Mouse (Mus musculus) MEL (cell line): Measurements from ENCODE around the gene Chrm4. TPM values are rescaled to one million over a fixed set of nuclear protein-coding genes. Genes with fewer than 3 reads are reported as not detected.

ENCODE experiments used
- DNase-seq: peaks from one replicate; pipeline ENCODE4 v3.0.0; 2011; ENCODE audit warnings: low read depth, low spot score
- H3K27ac ChIP-seq: 2 replicates; pipeline ENCODE4 v1.5.1; 2012; ENCODE audit warnings: low read depth, mild to moderate bottlenecking, control low read depth, low read length, moderate library complexity; ENCODE audit not compliant: control insufficient read depth
- H3K27me3 ChIP-seq, 2 experiments: fragments of 150-350 bp in 1 of 2; sonication (generic) in 1 of 2; 2 replicates each; pipeline ENCODE4 v1.6.1; 2012; ENCODE audit warnings: low read length in 2 of 2, mild to moderate bottlenecking in 2 of 2, improper control_type of control experiment in 1 of 2, moderate library complexity in 1 of 2; ENCODE audit not compliant: insufficient read depth in 2 of 2, control insufficient read depth in 1 of 2
- H3K36me3 ChIP-seq, 2 experiments: 2 replicates each; pipeline ENCODE4 v1.6.1; 2012 to 2014; ENCODE audit warnings: low read length in 2 of 2, improper control_type of control experiment in 1 of 2, inconsistent platforms in 1 of 2, mild to moderate bottlenecking in 1 of 2; ENCODE audit not compliant: insufficient read depth in 2 of 2, control insufficient read depth in 1 of 2
- H3K4me1 ChIP-seq, 2 experiments: fragments of 150-350 bp in 1 of 2; sonication (generic) in 1 of 2; 2 replicates each; pipeline ENCODE4 v1.6.1; 2012; ENCODE audit warnings: low read length in 2 of 2, improper control_type of control experiment in 1 of 2, mild to moderate bottlenecking in 1 of 2; ENCODE audit not compliant: insufficient read depth in 2 of 2, control insufficient read depth in 1 of 2
- H3K4me3 ChIP-seq, 2 experiments: fragments of 150-350 bp in 1 of 2; sonication (generic) in 1 of 2; 2 replicates each; pipeline ENCODE4 v1.5.1; 2012; ENCODE audit warnings: low read depth in 2 of 2, low read length in 2 of 2, mild to moderate bottlenecking in 2 of 2, moderate library complexity in 2 of 2, control low read depth in 1 of 2, improper control_type of control experiment in 1 of 2; ENCODE audit not compliant: control insufficient read depth in 1 of 2, insufficient read depth in 1 of 2
- H3K79me2 ChIP-seq: 2 replicates; pipeline ENCODE4 v1.6.1; 2012; ENCODE audit warnings: mild to moderate bottlenecking, low read length, moderate library complexity; ENCODE audit not compliant: control insufficient read depth, poor library complexity, insufficient read depth
- H3K9ac ChIP-seq: 2 replicates; pipeline ENCODE4 v1.6.1; 2012; ENCODE audit warnings: low read depth, mild to moderate bottlenecking, control low read depth, low read length, moderate library complexity; ENCODE audit not compliant: control insufficient read depth, poor library complexity, severe bottlenecking
- H3K9me3 ChIP-seq: fragments of 150-350 bp; sonication (generic); replicated peaks from 2 replicates; pipeline ENCODE4 v1.6.1; 2012; ENCODE audit warnings: mild to moderate bottlenecking, low read length, improper control_type of control experiment, moderate library complexity; ENCODE audit not compliant: insufficient read depth
- BHLHE40 ChIP-seq: IDR thresholded peaks from 2 replicates; pipeline ENCODE4 v1.6.1; 2012; ENCODE audit warnings: low read depth, mild to moderate bottlenecking, inconsistent platforms, low read length, improper control_type of control experiment, borderline replicate concordance
- CHD1 ChIP-seq: IDR thresholded peaks from 2 replicates; pipeline ENCODE4 v1.6.1; 2012; ENCODE audit warnings: low read depth, mild to moderate bottlenecking, inconsistent platforms, low read length, improper control_type of control experiment
- CHD2 ChIP-seq: IDR thresholded peaks from 2 replicates; pipeline ENCODE4 v1.6.1; 2011; ENCODE audit warnings: low read length, improper control_type of control experiment
- E2F4 ChIP-seq: IDR thresholded peaks from 2 replicates; pipeline ENCODE4 v1.6.1; 2011; ENCODE audit warnings: low read depth, low read length, improper control_type of control experiment, borderline replicate concordance
- HCFC1 ChIP-seq: IDR thresholded peaks from 2 replicates; pipeline ENCODE4 v1.6.1; 2012; ENCODE audit warnings: low read depth, mild to moderate bottlenecking, inconsistent platforms, low read length, improper control_type of control experiment, moderate library complexity
- KAT2A ChIP-seq: conservative IDR thresholded peaks from 2 replicates; pipeline ENCODE4 v1.6.1; 2012; ENCODE audit warnings: low read depth, low read length, improper control_type of control experiment, inconsistent platforms
- MEF2A ChIP-seq: IDR thresholded peaks from 2 replicates; pipeline ENCODE4 v1.6.1; 2014; ENCODE audit warnings: low read depth, mild to moderate bottlenecking, inconsistent platforms, low read length, improper control_type of control experiment; ENCODE audit not compliant: poor library complexity, insufficient replicate concordance, severe bottlenecking; ENCODE audit errors: extremely low read depth
- MXI1 ChIP-seq: IDR thresholded peaks from 2 replicates; pipeline ENCODE4 v1.6.1; 2011; ENCODE audit warnings: mild to moderate bottlenecking, low read depth, low read length, improper control_type of control experiment
- POLR2A ChIP-seq, 2 experiments: IDR thresholded peaks; 2 replicates each; pipeline ENCODE4 v1.6.1; 2011 to 2012; ENCODE audit warnings: low read length in 2 of 2, mild to moderate bottlenecking in 2 of 2, control low read depth in 1 of 2, improper control_type of control experiment in 1 of 2, low read depth in 1 of 2, moderate library complexity in 1 of 2; ENCODE audit not compliant: control insufficient read depth in 1 of 2, insufficient read depth in 1 of 2, poor library complexity in 1 of 2
- POLR2AphosphoS2 ChIP-seq: IDR thresholded peaks from 2 replicates; pipeline ENCODE4 v1.6.1; 2011; ENCODE audit warnings: low read length, improper control_type of control experiment
- TAL1 ChIP-seq: IDR thresholded peaks from 2 replicates; pipeline ENCODE4 v1.6.1; 2012; ENCODE audit warnings: mild to moderate bottlenecking, inconsistent platforms, low read length, moderate library complexity, mixed read lengths
- TBP ChIP-seq: IDR thresholded peaks from 2 replicates; pipeline ENCODE4 v1.8.0; 2011; ENCODE audit warnings: low read depth, low read length, improper control_type of control experiment
- UBTF ChIP-seq: IDR thresholded peaks from 2 replicates; pipeline ENCODE4 v1.6.1; 2012; ENCODE audit warnings: low read depth, mild to moderate bottlenecking, inconsistent platforms, low read length, improper control_type of control experiment, moderate library complexity, borderline replicate concordance; ENCODE audit not compliant: insufficient read depth
- USF1 ChIP-seq: IDR thresholded peaks from 2 replicates; pipeline ENCODE4 v1.6.1; 2014; ENCODE audit warnings: low read depth, mild to moderate bottlenecking, inconsistent platforms, low read length, improper control_type of control experiment, moderate library complexity
- ZKSCAN1 ChIP-seq: IDR thresholded peaks from 2 replicates; pipeline ENCODE4 v1.6.1; 2012; ENCODE audit warnings: low read depth, mild to moderate bottlenecking, inconsistent platforms, low read length, improper control_type of control experiment, moderate library complexity
- ZMIZ1 ChIP-seq: IDR thresholded peaks from 2 replicates; pipeline ENCODE4 v1.6.1; 2012; ENCODE audit warnings: low read depth, mild to moderate bottlenecking, inconsistent platforms, low read length, improper control_type of control experiment, moderate library complexity
- polyA plus RNA-seq, 2 experiments: library from polyadenylated mRNA; stranded (reverse) in 1 of 2; unstranded in 1 of 2; fragments of >175 nt in 1 of 2; fragments of >200 nt in 1 of 2; gene quantifications; 2 replicates each; pipeline versions ENCODE4 v1.2.1 to v1.2.4; 2012; ENCODE audit warnings: low replicate concordance in 2 of 2, low read depth in 1 of 2; ENCODE audit not compliant: insufficient read length in 2 of 2, insufficient read depth in 1 of 2, missing spikeins in 1 of 2
- total RNA-seq: library from RNA; depleted of rRNA; stranded (reverse); fragments of 300-350 nt; gene quantifications from 2 replicates; pipeline ENCODE4 v1.2.3, GENCODE M21; 2012

Gene Chrm4
- total and polyA plus RNA-seq, 3 experiments: 21.5 to 29.0 TPM; not detected in 1

DNA sequence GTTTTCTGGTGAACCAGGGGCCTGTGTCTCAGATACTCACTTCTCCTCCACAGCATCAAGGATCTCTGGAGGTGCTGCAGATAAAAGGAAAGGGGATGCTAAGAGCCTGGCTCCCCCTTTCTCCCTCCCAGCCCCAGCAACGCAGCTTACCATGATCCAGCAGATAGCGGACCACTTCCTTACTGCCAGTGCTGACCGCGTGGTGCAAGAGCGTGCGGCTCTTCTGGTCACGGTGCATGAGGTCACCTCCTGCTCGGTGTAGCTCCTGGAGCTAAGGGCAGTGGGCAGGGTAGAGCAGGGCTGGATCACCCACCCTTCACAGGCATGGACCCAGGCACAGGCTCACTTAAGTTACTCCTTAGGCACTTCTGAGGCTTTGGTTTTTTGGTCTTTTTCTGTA, 7.0 kb downstream of the Chrm4 start:
- no peak overlapping the region for H3K27ac ChIP-seq
- H3K36me3 ChIP-seq: no peaks in the 10 kb centered on the region; a peak in 1 of 4 replicates
- no peaks in the 10 kb centered on the region for H3K79me2 ChIP-seq
- DNase-seq: no peak
- H3K4me1 ChIP-seq: no peaks in the 10 kb centered on the region
- TF ChIP-seq POLR2A (IDR thresholded peaks at IDR 0.05; ENCODE audit: control insufficient read depth in 1 of 2, insufficient read depth in 1 of 2, low read depth in 1 of 2, low read length in 2 of 2, poor library complexity in 1 of 2): peak in 1 of 2 experiments; percentile 20; a peak in 1 of 4 replicates
- no peak for TF ChIP-seq POLR2AphosphoS2
- no peaks in the 10 kb centered on the region for H3K9me3 ChIP-seq
- H3K27me3 ChIP-seq: no peaks in the 10 kb centered on the region
- no peak overlapping the region for H3K9ac ChIP-seq
- no peak overlapping the region for H3K4me3 ChIP-seq

DNA sequence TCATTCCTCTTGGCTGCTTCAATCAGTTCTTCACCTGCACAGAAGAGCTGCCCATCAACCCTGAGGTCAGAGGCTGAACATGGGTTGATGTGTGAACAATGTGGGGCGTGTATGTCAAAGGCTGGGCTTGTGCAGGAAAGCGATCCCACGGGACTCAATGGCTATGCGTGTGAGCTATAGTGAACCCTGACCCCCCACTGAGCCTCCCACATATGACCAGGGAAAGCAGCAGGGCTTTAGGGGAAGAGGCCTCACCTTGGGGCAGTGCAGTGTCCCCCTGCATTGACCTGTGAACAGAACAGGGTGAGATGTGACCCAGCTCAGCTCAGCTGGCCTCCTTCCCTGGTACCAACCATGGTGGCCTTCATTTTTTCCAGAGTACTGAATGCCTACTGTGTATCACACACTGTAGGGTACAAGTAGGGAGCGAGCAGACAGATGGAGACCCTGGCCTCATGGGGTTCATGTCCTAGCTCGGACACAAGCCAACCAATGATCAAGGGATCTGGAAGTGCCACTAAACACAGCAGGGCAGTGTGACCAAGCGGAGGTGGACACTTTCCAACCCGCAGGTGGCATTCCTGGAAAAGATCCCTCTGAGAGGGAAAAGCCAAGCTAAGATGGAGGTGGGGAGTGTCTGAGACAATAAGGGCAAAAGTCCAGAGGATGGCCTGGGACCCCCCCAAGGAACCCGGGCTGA, 7.9 kb downstream of the Chrm4 start:
- Histone ChIP-seq H3K79me2 (no peaks in the 10 kb centered on the region), H3K9ac (no peak overlapping the region), H3K4me3 (no peak overlapping the region), H3K4me1 (no peaks in the 10 kb centered on the region), H3K36me3 (no peaks in the 10 kb centered on the region; a peak in 1 of 4 replicates), H3K27ac (no peak overlapping the region), H3K27me3 (no peaks in the 10 kb centered on the region), H3K9me3 (no peaks in the 10 kb centered on the region)
- no peak for DNase-seq
- TF ChIP-seq CHD2 (no peak), ZKSCAN1 (no peak), USF1 (no peak), CHD1 (no peak), ZMIZ1 (no peak), UBTF (no peak), HCFC1 (no peak), POLR2AphosphoS2 (no peak), BHLHE40 (no peak), TBP (no peak), KAT2A (no peak), MXI1 (no peak), MEF2A (no peak)

DNA sequence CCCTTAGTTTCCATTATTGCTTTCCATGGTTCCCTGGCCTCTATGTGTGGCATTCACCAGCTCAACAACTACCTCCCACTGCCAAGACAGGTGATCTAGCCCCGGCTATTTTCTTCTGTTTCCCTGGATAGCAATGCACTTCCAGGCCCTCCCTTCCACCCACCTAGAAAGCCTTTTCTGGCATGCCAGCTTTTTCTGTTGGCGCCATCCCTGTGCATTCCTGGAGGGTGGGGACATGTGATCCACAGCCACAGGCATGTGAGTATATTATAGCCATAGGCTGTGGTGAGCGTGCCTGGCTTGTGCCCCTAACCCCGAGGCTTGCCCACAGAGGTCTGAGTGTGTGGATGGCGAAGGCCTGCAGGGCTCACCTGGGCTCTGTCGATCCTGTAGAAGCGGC, 9.1 kb downstream of the Chrm4 start:
- no peak for DNase-seq
- H3K4me3 ChIP-seq: no peak overlapping the region
- H3K79me2 ChIP-seq: no peaks in the 10 kb centered on the region
- no peak overlapping the region for H3K27ac ChIP-seq
- H3K4me1 ChIP-seq: no peaks in the 10 kb centered on the region
- TF ChIP-seq TAL1 (no peak), ZMIZ1 (no peak), E2F4 (no peak), USF1 (no peak)
- no peaks in the 10 kb centered on the region for H3K9me3 ChIP-seq
- H3K36me3 ChIP-seq: no peaks in the 10 kb centered on the region; a peak in 1 of 4 replicates
- H3K9ac ChIP-seq: no peak overlapping the region
- H3K27me3 ChIP-seq: no peaks in the 10 kb centered on the region
